Mouse (Mus musculus) spleen, adult 2 months (tissue): Measurements from ENCODE around the gene Mpp3.
A peak's percentile ranks its signal among the peaks of the same experiment; 100 is the strongest.

Experiments
- CTCF ChIP-seq: fragments of 200-500 bp; IDR thresholded peaks from 2 replicates; pipeline ENCODE4 v1.5.1; 2011; ENCODE audit warnings: mild to moderate bottlenecking, inconsistent platforms; ENCODE audit not compliant: insufficient read depth, insufficient read length, insufficient replicate concordance; ENCODE audit errors: extremely low read depth
- POLR2A ChIP-seq: fragments of 200-500 bp; IDR thresholded peaks from 2 replicates; pipeline ENCODE4 v1.6.1; 2011; ENCODE audit warnings: low read depth, low read length, inconsistent platforms

- TF ChIP-seq CTCF, result 0 out of 2 replicates have a peak, but pooled peaks have one; percentile 7
- no peak for TF ChIP-seq POLR2A
Observed at GRCm38 (mm10) chr11:101974923-101975322, 53.3 kb downstream of the Mpp3 start.
